Mouse (Mus musculus) neural tube, embryonic 13.5 days (tissue): ENCODE results near the gene Lrmda. TPM values are rescaled to one million over a fixed set of nuclear protein-coding genes. Genes with fewer than 3 reads are reported as not detected.
A peak's percentile ranks its signal among the peaks of the same experiment; 100 is the strongest.

Experiments
- ATAC-seq: fragments of 200-750 bp; cut with Nextera tagmentation; 2 replicates; pipeline ENCODE4 v1.8.0; 2017; ENCODE audit warnings: low read depth, mild to moderate bottlenecking, moderate TSS enrichment, moderate library complexity
- H3K27ac ChIP-seq: fragments of 300-500 bp; sonication (generic); replicated peaks from 2 replicates; pipeline ENCODE4 v1.5.1; 2015; ENCODE audit warnings: moderate library complexity, mild to moderate bottlenecking, inconsistent platforms
- H3K27me3 ChIP-seq: fragments of 300-500 bp; sonication (generic); 2 replicates; pipeline ENCODE4 v1.6.1; 2015; ENCODE audit warnings: mild to moderate bottlenecking, inconsistent platforms
- H3K36me3 ChIP-seq: fragments of 300-500 bp; sonication (generic); 2 replicates; pipeline ENCODE4 v1.6.1; 2015; ENCODE audit warnings: mild to moderate bottlenecking, inconsistent platforms
- H3K4me1 ChIP-seq: fragments of 300-500 bp; sonication (generic); replicated peaks from 2 replicates; pipeline ENCODE4 v1.6.1; 2015; ENCODE audit warnings: inconsistent platforms
- H3K4me2 ChIP-seq: fragments of 300-500 bp; sonication (generic); 2 replicates; pipeline ENCODE4 v1.6.1; 2015; ENCODE audit warnings: inconsistent platforms, mild to moderate bottlenecking, moderate library complexity
- H3K4me3 ChIP-seq: fragments of 300-500 bp; sonication (generic); 2 replicates; pipeline ENCODE4 v1.5.1; 2015; ENCODE audit warnings: mild to moderate bottlenecking, inconsistent platforms
- H3K9ac ChIP-seq: fragments of 300-500 bp; sonication (generic); 2 replicates; pipeline ENCODE4 v1.6.1; 2015; ENCODE audit warnings: moderate library complexity, mild to moderate bottlenecking, inconsistent platforms
- H3K9me3 ChIP-seq: fragments of 300-500 bp; sonication (generic); 2 replicates; pipeline ENCODE4 v1.6.1; 2016; ENCODE audit warnings: inconsistent platforms
- WGBS: fragments of 180-500 bp; shearing (Covaris S2); methylation state at CpG from one replicate; pipeline ENCODE4 v1.1.7; 2015; 5-methylcytosine and 5-hydroxymethylcytosine counted together
- polyA plus RNA-seq: library from polyadenylated mRNA; unstranded; fragments of >200 nt; fragmentation: Nextera tagmentation; extraction: Ambion mirVana; gene quantifications from 2 replicates; pipeline ENCODE4 v1.2.1, GENCODE M21; 2015

The Lrmda gene
- polyA plus RNA-seq, 1 experiment from 2014 or later, result not detected

GRCm38 (mm10) chr14:22051941-22052664, 32.6 kb downstream of the Lrmda start:
- no peak overlapping the region for H3K4me2 ChIP-seq
- H3K9me3 ChIP-seq, result no peaks in the 10 kb centered on the region
- H3K9ac ChIP-seq, result no peak overlapping the region
- no peaks in the 10 kb centered on the region for H3K36me3 ChIP-seq
- peaks cover 13% of the 10 kb centered on the region for H3K27me3 ChIP-seq
- H3K27ac ChIP-seq, result no peak overlapping the region
- H3K4me3 ChIP-seq, result no peak overlapping the region
- ATAC-seq, result no peak
- WGBS, result 44% methylated on average over 14 of the region's 14 CpGs
- H3K4me1 ChIP-seq, result peaks cover 17% of the 10 kb centered on the region

- H3K27ac ChIP-seq, result no peak overlapping the region
- H3K4me2 ChIP-seq, result no peak overlapping the region
- H3K4me3 ChIP-seq, result no peak overlapping the region
- no peaks in the 10 kb centered on the region for H3K9me3 ChIP-seq
- no peaks in the 10 kb centered on the region for H3K36me3 ChIP-seq
- peaks cover 22% of the 10 kb centered on the region for H3K4me1 ChIP-seq
- 71% methylated on average over 8 of the region's 8 CpGs for WGBS
- ATAC-seq, result no peak
- no peak overlapping the region for H3K9ac ChIP-seq
- H3K27me3 ChIP-seq, result peaks cover 13% of the 10 kb centered on the region
Measured at GRCm38 (mm10) chr14:22055630-22056029, 36.1 kb downstream of the Lrmda start.

- no peak overlapping the region for H3K4me3 ChIP-seq
- H3K36me3 ChIP-seq, result no peaks in the 10 kb centered on the region
- H3K9me3 ChIP-seq, result no peaks in the 10 kb centered on the region
- H3K4me1 ChIP-seq, result peaks cover 28% of the 10 kb centered on the region
- ATAC-seq, result no peak
- H3K27ac ChIP-seq, result no peak overlapping the region
- 78% methylated on average over 4 of the region's 4 CpGs for WGBS
- no peak overlapping the region for H3K4me2 ChIP-seq
- H3K9ac ChIP-seq, result no peak overlapping the region
- H3K27me3 ChIP-seq, result peaks cover 13% of the 10 kb centered on the region
Measured at GRCm38 (mm10) chr14:22056246-22056645, 36.7 kb downstream of the Lrmda start.

GRCm38 (mm10) chr14:22058729-22059128, 39.2 kb downstream of the Lrmda start:
- no peaks in the 10 kb centered on the region for H3K36me3 ChIP-seq
- H3K4me2 ChIP-seq, result no peak overlapping the region
- no peak for ATAC-seq
- no peaks in the 10 kb centered on the region for H3K9me3 ChIP-seq
- no peak overlapping the region for H3K4me3 ChIP-seq
- H3K9ac ChIP-seq, result no peak overlapping the region
- no peak overlapping the region for H3K27ac ChIP-seq
- H3K4me1 ChIP-seq, result peaks cover 18% of the 10 kb centered on the region
- peaks cover 13% of the 10 kb centered on the region for H3K27me3 ChIP-seq
- WGBS, result 44% methylated on average over 1 of the region's 1 CpGs

- 90% methylated on average over 6 of the region's 6 CpGs for WGBS
- H3K27ac ChIP-seq, result no peak overlapping the region
- peaks cover 7% of the 10 kb centered on the region; the same call in 1 of the 2 replicates for H3K27me3 ChIP-seq
- H3K9ac ChIP-seq, result no peak overlapping the region
- no peak overlapping the region for H3K4me2 ChIP-seq
- no peaks in the 10 kb centered on the region for H3K9me3 ChIP-seq
- no peak for ATAC-seq
- H3K4me3 ChIP-seq, result no peak overlapping the region
- H3K4me1 ChIP-seq, result peaks cover 18% of the 10 kb centered on the region
- no peaks in the 10 kb centered on the region for H3K36me3 ChIP-seq
Measured at GRCm38 (mm10) chr14:22059348-22059861, 39.9 kb downstream of the Lrmda start.

GRCm38 (mm10) chr14:22060787-22061186, 41.3 kb downstream of the Lrmda start:
- H3K9me3 ChIP-seq, result no peaks in the 10 kb centered on the region
- H3K36me3 ChIP-seq, result no peaks in the 10 kb centered on the region
- WGBS, result 7% methylated on average over 7 of the region's 7 CpGs
- no peak overlapping the region for H3K4me2 ChIP-seq
- no peak overlapping the region for H3K9ac ChIP-seq
- no peak overlapping the region for H3K4me3 ChIP-seq
- ATAC-seq, result 0 out of 2 replicates have a peak, but pooled peaks have one; percentile 59
- peaks cover 3% of the 10 kb centered on the region; the same call in 1 of the 2 replicates for H3K27me3 ChIP-seq
- H3K4me1 ChIP-seq, result peaks cover 17% of the 10 kb centered on the region
- peak overlapping the region; percentile 1 for H3K27ac ChIP-seq

- H3K27me3 ChIP-seq, result no peaks in the 10 kb centered on the region
- no peak overlapping the region for H3K4me2 ChIP-seq
- peaks cover 14% of the 10 kb centered on the region for H3K4me1 ChIP-seq
- no peak overlapping the region for H3K9ac ChIP-seq
- no peaks in the 10 kb centered on the region for H3K9me3 ChIP-seq
- H3K36me3 ChIP-seq, result no peaks in the 10 kb centered on the region
- no peak overlapping the region for H3K27ac ChIP-seq
- WGBS, result 91% methylated on average over 9 of the region's 9 CpGs
- H3K4me3 ChIP-seq, result no peak overlapping the region
- ATAC-seq, result no peak
Measured at GRCm38 (mm10) chr14:22062117-22062855, 42.8 kb downstream of the Lrmda start.

GRCm38 (mm10) chr14:22069169-22069568, 49.7 kb downstream of the Lrmda start:
- Histone ChIP-seq H3K27me3 (peaks cover 5% of the 10 kb centered on the region; the same call in 1 of the 2 replicates), H3K36me3 (no peaks in the 10 kb centered on the region), H3K27ac (no peak overlapping the region), H3K4me3 (no peak overlapping the region), H3K9me3 (no peaks in the 10 kb centered on the region), H3K9ac (no peak overlapping the region), H3K4me2 (no peak overlapping the region), H3K4me1 (peaks cover 9% of the 10 kb centered on the region; the same call in 1 of the 2 replicates)
- 22% methylated on average over 2 of the region's 2 CpGs for WGBS
- no peak for ATAC-seq

GRCm38 (mm10) chr14:22073385-22073784, 53.9 kb downstream of the Lrmda start:
- Histone ChIP-seq H3K4me3 (no peak overlapping the region), H3K4me1 (peaks cover 14% of the 10 kb centered on the region; the same call in 1 of the 2 replicates), H3K27me3 (peaks cover 5% of the 10 kb centered on the region; the same call in 1 of the 2 replicates), H3K27ac (no peak overlapping the region), H3K9ac (no peak overlapping the region), H3K4me2 (no peak overlapping the region), H3K9me3 (no peaks in the 10 kb centered on the region), H3K36me3 (no peaks in the 10 kb centered on the region)
- 72% methylated on average over 5 of the region's 5 CpGs for WGBS
- no peak for ATAC-seq

GRCm38 (mm10) chr14:22074229-22074628, 54.7 kb downstream of the Lrmda start:
- no peak for ATAC-seq
- no peaks in the 10 kb centered on the region for H3K36me3 ChIP-seq
- no peaks in the 10 kb centered on the region for H3K27me3 ChIP-seq
- peak overlapping the region; percentile 35; the same call in 1 of the 2 replicates for H3K9ac ChIP-seq
- peaks cover 8% of the 10 kb centered on the region; the same call in 1 of the 2 replicates for H3K4me1 ChIP-seq
- H3K4me2 ChIP-seq, result 0 out of 2 replicates have a peak overlapping the region, but pooled peaks have one; percentile 5
- no peaks in the 10 kb centered on the region for H3K9me3 ChIP-seq
- 51% methylated on average over 16 of the region's 16 CpGs for WGBS
- no peak overlapping the region for H3K27ac ChIP-seq
- H3K4me3 ChIP-seq, result no peak overlapping the region

- ATAC-seq, result no peak
- no peak overlapping the region for H3K4me3 ChIP-seq
- H3K9ac ChIP-seq, result no peak overlapping the region
- no peaks in the 10 kb centered on the region for H3K27me3 ChIP-seq
- no peaks in the 10 kb centered on the region for H3K36me3 ChIP-seq
- H3K9me3 ChIP-seq, result 0 out of 2 replicates have a peak, but pooled peaks cover 2% of the 10 kb centered on the region
- no peak overlapping the region for H3K27ac ChIP-seq
- no peak overlapping the region for H3K4me2 ChIP-seq
- 59% methylated on average over 3 of the region's 3 CpGs for WGBS
- H3K4me1 ChIP-seq, result no peaks in the 10 kb centered on the region
Measured at GRCm38 (mm10) chr14:22083931-22084330, 64.4 kb downstream of the Lrmda start.

GRCm38 (mm10) chr14:22085411-22085810, 65.9 kb downstream of the Lrmda start:
- peaks cover 14% of the 10 kb centered on the region for H3K4me1 ChIP-seq
- no peak overlapping the region for H3K4me3 ChIP-seq
- H3K27ac ChIP-seq, result no peak overlapping the region
- H3K9me3 ChIP-seq, result 0 out of 2 replicates have a peak, but pooled peaks cover 2% of the 10 kb centered on the region
- ATAC-seq, result no peak
- H3K36me3 ChIP-seq, result no peaks in the 10 kb centered on the region
- no peak overlapping the region for H3K4me2 ChIP-seq
- H3K9ac ChIP-seq, result no peak overlapping the region
- no peaks in the 10 kb centered on the region for H3K27me3 ChIP-seq
- 91% methylated on average over 3 of the region's 3 CpGs for WGBS
